Mouse (Mus musculus): Measurements from ENCODE around the gene Olfr490.

The Olfr490 gene

DNA sequence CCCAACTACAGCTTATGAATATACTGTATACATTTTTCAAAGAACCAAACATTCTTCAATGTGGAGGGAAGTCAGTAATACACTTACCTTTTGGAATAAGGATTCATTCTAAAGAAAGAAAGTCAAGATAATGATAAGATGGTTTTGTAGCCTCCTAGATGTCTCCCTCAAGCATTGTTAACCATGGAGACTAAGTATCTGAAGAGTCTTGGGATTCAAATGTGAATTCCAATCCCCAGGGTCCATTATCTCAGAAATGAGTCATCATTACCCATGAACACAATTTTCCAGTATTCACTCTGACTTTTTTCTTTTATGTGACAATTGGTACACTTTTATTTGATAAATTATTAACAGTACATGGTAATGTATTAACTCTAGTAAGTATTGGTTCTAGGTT, at the start of gene Olfr490:
Olfr490 (minus strand) TSS at position 101 of the 400 bp plus-strand sequence.
- no peak for DNase-seq (ENCODE audit: extremely low read depth, low read depth, low spot score)

- no peak for DNase-seq (ENCODE audit: extremely low read depth, low read depth, low spot score)
Observed at GRCm38 (mm10) chr7:108323574-108323973, 34.8 kb upstream of the Olfr490 start, which contains the start of gene Olfr492. Gene Olfr492, minus strand, starts transcription at chr7:108323674.

- DNase-seq (ENCODE audit: extremely low read depth, low read depth, low spot score) = no peak
Observed at GRCm38 (mm10) chr7:108313151-108313550, 24.4 kb upstream of the Olfr490 start, which contains the start of gene Olfr491. Gene Olfr491, plus strand, starts transcription at chr7:108313451.

GRCm38 (mm10) chr7:108258247-108258646, 30.5 kb downstream of the Olfr490 start, which contains the start of gene Olfr488:
Gene Olfr488, minus strand, starts transcription at chr7:108258347.
- DNase-seq (ENCODE audit: extremely low read depth, low read depth, low spot score) = no peak

Measured in fat pad, adult 2 months (tissue).